Mouse (Mus musculus) stomach, embryonic 14.5 days (tissue): Measurements from ENCODE around the gene Gm26657. TPM values are rescaled to one million over a fixed set of nuclear protein-coding genes. Genes with fewer than 3 reads are reported as not detected.

Experiments
- ATAC-seq: fragments of 200-750 bp; cut with Nextera tagmentation; 2 replicates; pipeline ENCODE4 v1.8.0; 2017; ENCODE audit warnings: low read depth, moderate TSS enrichment; ENCODE audit not compliant: insufficient number of reproducible peaks, insufficient read depth, low FRiP score
- H3K27ac ChIP-seq: fragments of 300-500 bp; sonication (generic); 2 replicates; pipeline ENCODE4 v1.5.1; 2014; ENCODE audit warnings: mild to moderate bottlenecking, low read length, moderate library complexity, mixed read lengths
- H3K27me3 ChIP-seq: fragments of 300-500 bp; sonication (generic); 2 replicates; pipeline ENCODE4 v1.6.1; 2014; ENCODE audit warnings: low read length, control low read depth, mixed read lengths; ENCODE audit not compliant: control insufficient read depth, insufficient read depth
- H3K36me3 ChIP-seq: fragments of 300-500 bp; sonication (generic); 2 replicates; pipeline ENCODE4 v1.6.1; 2014; ENCODE audit warnings: mild to moderate bottlenecking, control low read depth, low read length, moderate library complexity, mixed read lengths; ENCODE audit not compliant: control insufficient read depth, insufficient read depth
- H3K4me1 ChIP-seq: fragments of 300-500 bp; sonication (generic); 2 replicates; pipeline ENCODE4 v1.6.1; 2014; ENCODE audit warnings: low read length, control low read depth, mixed read lengths; ENCODE audit not compliant: control insufficient read depth, insufficient read depth
- H3K4me2 ChIP-seq: fragments of 300-500 bp; sonication (generic); replicated peaks from 2 replicates; pipeline ENCODE4 v1.6.1; 2014; ENCODE audit warnings: low read depth, low read length, control low read depth
- H3K4me3 ChIP-seq: fragments of 300-500 bp; sonication (generic); 2 replicates; pipeline ENCODE4 v1.5.1; 2014; ENCODE audit warnings: low read depth, low read length, control low read depth
- H3K9ac ChIP-seq: fragments of 300-500 bp; sonication (generic); replicated peaks from 2 replicates; pipeline ENCODE4 v1.6.1; 2014; ENCODE audit warnings: low read depth, mild to moderate bottlenecking, control low read depth, low read length, moderate library complexity, mixed read lengths
- H3K9me3 ChIP-seq: fragments of 300-500 bp; sonication (generic); 2 replicates; pipeline ENCODE4 v1.6.1; 2016; ENCODE audit warnings: low read depth, low read length, control low read depth; ENCODE audit not compliant: control insufficient read depth
- WGBS: fragments of 180-500 bp; shearing (Covaris S2); extraction: QIAGEN DNeasy Blood & Tissue Kit; methylation state at CpG from one replicate; pipeline ENCODE4 v1.1.7; 2014; 5-methylcytosine and 5-hydroxymethylcytosine counted together
- polyA plus RNA-seq: library from polyadenylated mRNA; unstranded; fragments of >200 nt; fragmentation: Nextera tagmentation; extraction: Ambion mirVana; gene quantifications from 2 replicates; pipeline ENCODE4 v1.2.1, GENCODE M21; 2014

The Gm26657 gene
- polyA plus RNA-seq = not detected in 2 replicates

DNA sequence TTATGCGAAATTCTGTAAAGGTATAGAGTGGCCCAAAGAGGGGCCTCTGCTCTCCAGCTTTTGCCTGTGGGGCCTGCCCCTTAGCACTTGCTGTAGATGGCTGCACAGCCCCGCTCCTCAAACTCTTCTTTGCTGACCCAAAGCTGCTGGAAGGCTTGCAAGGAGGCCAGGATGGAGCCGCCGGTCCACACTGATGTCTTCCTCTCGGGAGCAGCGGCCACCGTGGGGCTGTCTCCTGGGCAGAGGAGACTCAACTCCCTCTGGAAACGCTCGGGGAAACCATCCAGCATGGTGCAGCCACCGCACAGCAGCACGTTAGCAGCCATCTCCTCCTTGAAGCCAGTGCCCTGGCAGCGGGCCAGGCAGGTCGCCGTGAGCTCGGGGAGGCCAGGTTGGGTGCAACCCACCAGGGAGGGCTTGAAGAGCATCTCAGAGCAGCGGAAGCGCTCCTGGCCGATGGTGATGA is at the start of gene Gm26657:
TSS of gene Gm26657 (plus strand) at position 51 of the 466 bp plus-strand sequence.
- Histone ChIP-seq H3K36me3 (peaks cover 4% of the 10 kb centered on the region), H3K27ac (no peak within 1 kb of the TSS), H3K4me1 (no peaks in the 10 kb centered on the region), H3K9me3 (no peaks in the 10 kb centered on the region), H3K4me2 (no peak within 1 kb of the TSS), H3K4me3 (no peak within 1 kb of the TSS), H3K9ac (no peak within 1 kb of the TSS), H3K27me3 (no peaks in the 10 kb centered on the region)
- 87% methylated on average over 18 of the region's 18 CpGs for WGBS
- no peak for ATAC-seq

DNA sequence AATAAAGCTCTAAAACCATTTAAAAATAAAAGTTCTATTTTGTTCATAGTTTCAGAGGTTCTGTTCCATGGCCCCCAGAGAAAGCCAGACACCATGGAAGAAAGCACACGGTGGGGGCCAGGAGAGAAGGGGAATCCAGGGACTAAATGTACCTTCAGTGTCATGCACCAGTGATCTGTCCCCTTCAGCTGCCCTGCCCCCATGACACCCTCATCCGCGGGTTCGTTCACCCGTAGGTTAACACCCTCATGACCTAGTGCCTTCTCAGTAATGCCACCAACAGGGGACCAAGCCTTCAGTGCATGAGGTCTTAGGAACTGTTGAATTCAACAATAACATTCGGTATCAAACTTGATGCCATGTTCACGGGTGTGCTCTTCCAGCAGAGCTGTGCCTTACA is 43.5 kb upstream of the Gm26657 start:
- Histone ChIP-seq H3K36me3 (no peaks in the 10 kb centered on the region), H3K9me3 (no peaks in the 10 kb centered on the region), H3K9ac (no peak overlapping the region), H3K4me3 (no peak overlapping the region), H3K27me3 (no peaks in the 10 kb centered on the region), H3K4me1 (no peaks in the 10 kb centered on the region), H3K27ac (no peak overlapping the region), H3K4me2 (no peak overlapping the region)
- no peak for ATAC-seq
- 77% methylated on average over 7 of the region's 7 CpGs for WGBS

DNA sequence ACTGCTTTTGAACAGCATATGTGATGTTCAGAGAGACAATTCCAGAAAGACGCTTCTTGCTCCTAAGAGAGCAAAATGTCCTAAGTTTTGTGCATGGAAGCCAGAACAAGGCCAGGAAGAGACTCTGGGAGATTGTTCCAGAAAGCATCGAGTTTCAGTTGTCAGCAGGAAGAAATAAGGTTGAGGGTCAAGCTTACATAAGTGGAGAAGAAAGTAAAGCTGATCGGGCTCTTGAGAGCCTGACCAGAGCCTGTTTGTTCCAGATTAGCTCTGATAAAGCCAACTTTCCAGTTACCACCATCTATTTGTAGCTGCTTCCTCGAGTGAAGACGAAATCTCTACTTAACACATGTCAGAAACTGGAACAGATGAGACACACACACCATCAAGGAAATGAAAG is 41.2 kb upstream of the Gm26657 start:
- H3K27me3 ChIP-seq = no peaks in the 10 kb centered on the region
- ATAC-seq = no peak
- H3K36me3 ChIP-seq = no peaks in the 10 kb centered on the region
- H3K4me2 ChIP-seq = no peak overlapping the region
- H3K9ac ChIP-seq = no peak overlapping the region
- no peaks in the 10 kb centered on the region for H3K9me3 ChIP-seq
- no peak overlapping the region for H3K4me3 ChIP-seq
- no peaks in the 10 kb centered on the region for H3K4me1 ChIP-seq
- no peak overlapping the region for H3K27ac ChIP-seq
- 36% methylated on average over 5 of the region's 5 CpGs for WGBS

DNA sequence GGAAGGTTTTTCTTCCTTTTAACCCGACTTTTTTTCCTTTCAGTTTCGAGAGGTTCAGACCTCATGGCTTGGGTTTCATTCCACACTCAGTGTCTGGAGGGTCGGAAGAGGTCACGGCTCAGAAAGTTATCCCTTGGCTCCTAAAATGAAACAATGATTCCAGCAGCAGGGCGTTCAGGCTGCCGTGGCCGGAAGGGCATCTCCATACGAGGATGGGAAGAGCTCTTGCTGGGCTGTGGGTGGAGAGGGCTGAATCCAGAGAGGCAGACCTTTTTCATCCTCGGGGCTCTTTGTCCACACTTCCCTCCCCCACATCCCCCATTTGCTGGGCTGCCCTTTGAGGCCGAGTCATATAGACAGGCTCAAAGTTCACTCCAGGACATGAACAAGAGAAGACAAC is 37.6 kb upstream of the Gm26657 start:
- Histone ChIP-seq H3K27ac (no peak overlapping the region), H3K4me3 (no peak overlapping the region), H3K27me3 (no peaks in the 10 kb centered on the region), H3K9me3 (no peaks in the 10 kb centered on the region), H3K36me3 (no peaks in the 10 kb centered on the region), H3K4me2 (no peak overlapping the region), H3K9ac (no peak overlapping the region), H3K4me1 (no peaks in the 10 kb centered on the region)
- 30% methylated on average over 10 of the region's 10 CpGs for WGBS
- ATAC-seq = no peak

DNA sequence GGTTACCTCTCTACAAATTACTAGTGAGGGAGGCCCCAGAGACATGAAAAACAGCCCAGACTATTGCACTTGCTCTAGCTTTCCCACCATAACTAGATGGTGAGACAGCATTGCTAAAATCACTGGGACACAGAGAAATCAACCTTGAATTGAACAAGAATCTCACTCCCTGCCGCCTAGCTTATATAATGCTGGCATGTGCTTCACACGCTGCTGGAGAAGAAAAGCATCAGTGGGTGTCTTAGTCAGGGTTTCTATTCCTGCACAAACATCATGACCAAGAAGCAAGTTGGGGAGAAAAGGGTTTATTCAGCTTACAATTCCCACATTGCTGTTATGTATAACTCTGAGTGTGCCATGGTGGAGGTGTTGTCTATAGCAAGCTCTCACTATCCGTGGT is 26.7 kb upstream of the Gm26657 start:
- H3K9me3 ChIP-seq = no peaks in the 10 kb centered on the region
- no peaks in the 10 kb centered on the region for H3K27me3 ChIP-seq
- 80% methylated on average over 3 of the region's 3 CpGs for WGBS
- H3K9ac ChIP-seq = no peak overlapping the region
- no peak overlapping the region for H3K4me2 ChIP-seq
- H3K4me1 ChIP-seq = no peaks in the 10 kb centered on the region
- no peaks in the 10 kb centered on the region for H3K36me3 ChIP-seq
- H3K4me3 ChIP-seq = no peak overlapping the region
- ATAC-seq = no peak
- no peak overlapping the region for H3K27ac ChIP-seq

DNA sequence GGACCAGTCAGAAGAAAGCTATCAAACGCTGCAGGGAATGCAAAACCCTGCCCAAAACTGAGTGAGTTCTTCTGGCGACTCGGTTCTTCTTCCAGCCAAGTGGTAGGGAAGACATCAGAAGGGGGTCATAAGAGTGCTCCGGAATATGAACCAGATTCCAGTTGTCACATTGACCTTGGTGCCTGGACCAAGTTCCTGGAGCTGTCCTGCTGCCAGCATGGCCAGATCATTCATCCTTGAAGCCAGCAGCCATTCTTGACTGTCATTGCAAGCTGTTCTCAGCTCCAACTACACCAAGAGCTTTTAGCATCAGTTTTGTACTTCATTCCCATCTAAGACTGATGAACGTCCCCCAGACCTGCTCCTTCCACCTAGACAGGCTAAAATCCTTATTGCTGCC is 23.1 kb upstream of the Gm26657 start:
- WGBS = 59% methylated on average over 5 of the region's 5 CpGs

DNA sequence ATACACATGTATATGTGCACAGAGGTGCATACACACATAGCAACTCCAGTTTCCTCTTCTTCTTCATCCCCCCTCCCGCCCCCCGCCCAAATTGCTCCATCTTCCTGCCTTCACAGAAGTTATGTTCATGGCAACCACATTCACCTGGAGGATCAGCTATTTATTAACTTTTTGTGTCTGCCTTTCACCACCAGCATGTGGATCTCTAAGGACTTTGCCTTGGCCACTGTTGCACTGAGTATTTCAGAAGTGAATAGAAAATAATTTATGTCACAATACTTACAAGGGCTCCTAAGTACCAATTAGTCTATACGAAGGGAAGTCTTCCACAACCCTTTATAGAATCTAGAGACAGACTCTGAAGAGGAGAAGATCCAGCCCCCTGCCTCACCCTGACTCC is 21.9 kb upstream of the Gm26657 start:
- Histone ChIP-seq H3K9me3 (no peaks in the 10 kb centered on the region), H3K4me3 (no peak overlapping the region), H3K4me2 (no peak overlapping the region), H3K27ac (no peak overlapping the region), H3K4me1 (no peaks in the 10 kb centered on the region), H3K36me3 (no peaks in the 10 kb centered on the region), H3K9ac (no peak overlapping the region), H3K27me3 (no peaks in the 10 kb centered on the region)
- ATAC-seq = no peak
- WGBS = 87% methylated on average over 3 of the region's 3 CpGs

More for the DNA sequence above, 23.1 kb upstream of the Gm26657 start:
- Histone ChIP-seq H3K9me3 (no peaks in the 10 kb centered on the region), H3K36me3 (no peaks in the 10 kb centered on the region), H3K4me3 (no peak overlapping the region), H3K27ac (no peak overlapping the region), H3K9ac (no peak overlapping the region), H3K4me1 (no peaks in the 10 kb centered on the region), H3K27me3 (no peaks in the 10 kb centered on the region), H3K4me2 (no peak overlapping the region)
- no peak for ATAC-seq

DNA sequence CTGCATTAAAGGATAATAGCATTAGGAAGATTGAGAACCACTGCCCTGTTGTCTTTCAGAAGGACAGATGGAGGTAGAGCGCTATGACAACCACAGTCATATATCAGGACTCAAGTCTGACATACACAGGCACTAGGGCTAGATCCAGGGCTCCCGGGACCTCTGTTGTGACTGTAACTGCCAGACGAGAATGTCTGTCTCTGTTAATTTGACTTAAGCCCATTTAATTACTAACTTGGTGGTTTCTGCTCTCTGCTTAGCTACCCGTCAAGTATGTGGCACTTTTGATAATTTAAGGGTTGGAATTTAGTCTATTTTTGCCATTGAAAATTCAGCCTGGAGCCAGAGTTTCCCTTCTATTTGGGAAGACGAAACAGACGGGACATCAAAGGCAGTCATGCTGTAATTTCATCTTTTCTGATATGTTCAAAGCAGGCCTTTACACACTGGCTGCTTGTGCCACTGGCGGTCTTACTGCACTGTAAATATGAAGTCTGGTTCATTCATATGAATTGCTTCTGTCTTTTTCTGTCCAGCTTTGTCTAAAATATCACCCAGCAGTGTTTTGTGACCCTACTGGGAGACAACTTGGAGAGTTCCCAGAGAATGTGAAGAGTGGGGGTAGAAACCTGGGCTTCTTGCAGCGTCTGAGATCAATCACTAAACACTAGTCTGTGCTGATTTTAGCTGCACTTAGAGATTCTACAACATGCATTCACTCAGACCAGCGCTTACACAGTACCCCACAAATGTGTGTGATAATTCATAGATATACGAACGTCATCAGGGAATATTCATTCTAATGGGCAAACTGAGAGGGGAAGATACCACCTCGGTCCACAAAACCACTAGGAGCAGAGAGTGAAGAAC is 21.1 kb upstream of the Gm26657 start:
- ATAC-seq = no peak
- no peaks in the 10 kb centered on the region for H3K27me3 ChIP-seq
- no peaks in the 10 kb centered on the region for H3K36me3 ChIP-seq
- H3K9ac ChIP-seq = no peak overlapping the region
- H3K27ac ChIP-seq = no peak overlapping the region
- no peak overlapping the region for H3K4me2 ChIP-seq
- no peaks in the 10 kb centered on the region for H3K4me1 ChIP-seq
- H3K9me3 ChIP-seq = no peaks in the 10 kb centered on the region
- H3K4me3 ChIP-seq = no peak overlapping the region
- WGBS = 63% methylated on average over 12 of the region's 12 CpGs
